Mouse (Mus musculus): ENCODE data around the gene Vmn1r1. TPM values are rescaled to one million over a fixed set of nuclear protein-coding genes. Genes with fewer than 3 reads are reported as not detected.
"Not testable (repeated sequence)": the region's sequence is repeated elsewhere in the genome, so short reads cannot be mapped to it uniquely, and the experiment has no call there.

Gene Vmn1r1
- polyA plus RNA-seq, 1 experiment from 2014 or later = not detected

- not testable (repeated sequence) for H3K4me3 ChIP-seq (ENCODE audit: low read length); H3K9me3 ChIP-seq (ENCODE audit: low read length); ATAC-seq (ENCODE audit: low FRiP score, low TSS enrichment); H3K36me3 ChIP-seq (ENCODE audit: insufficient read depth, low read length); H3K27ac ChIP-seq (ENCODE audit: low read length); H3K27me3 ChIP-seq (ENCODE audit: insufficient read depth, low read length); H3K4me1 ChIP-seq (ENCODE audit: insufficient read depth, low read length); H3K4me2 ChIP-seq (replicated peaks; ENCODE audit: low read depth, low read length); H3K9ac ChIP-seq (replicated peaks; ENCODE audit: low read length)
- 93% methylated on average over 6 of the region's 6 CpGs for WGBS
Observed at GRCm38 (mm10) chr1:182170206-182170605, 5.9 kb upstream of the Vmn1r1 start.

- Histone ChIP-seq H3K9ac (replicated peaks; ENCODE audit: low read length) (no peak overlapping the region), H3K36me3 (ENCODE audit: insufficient read depth, low read length) (no peaks in the 10 kb centered on the region), H3K27me3 (ENCODE audit: insufficient read depth, low read length) (no peaks in the 10 kb centered on the region), H3K4me2 (replicated peaks; ENCODE audit: low read depth, low read length) (no peak overlapping the region), H3K4me3 (ENCODE audit: low read length) (no peak overlapping the region), H3K4me1 (ENCODE audit: insufficient read depth, low read length) (0 out of 2 replicates have a peak, but pooled peaks cover 4% of the 10 kb centered on the region), H3K27ac (ENCODE audit: low read length) (no peak overlapping the region), H3K9me3 (ENCODE audit: low read length) (no peaks in the 10 kb centered on the region)
- ATAC-seq (ENCODE audit: low FRiP score, low TSS enrichment) = no peak
- 39% methylated on average over 5 of the region's 5 CpGs for WGBS
Observed at GRCm38 (mm10) chr1:182162951-182163350, 1.3 kb downstream of the Vmn1r1 start.

DNA sequence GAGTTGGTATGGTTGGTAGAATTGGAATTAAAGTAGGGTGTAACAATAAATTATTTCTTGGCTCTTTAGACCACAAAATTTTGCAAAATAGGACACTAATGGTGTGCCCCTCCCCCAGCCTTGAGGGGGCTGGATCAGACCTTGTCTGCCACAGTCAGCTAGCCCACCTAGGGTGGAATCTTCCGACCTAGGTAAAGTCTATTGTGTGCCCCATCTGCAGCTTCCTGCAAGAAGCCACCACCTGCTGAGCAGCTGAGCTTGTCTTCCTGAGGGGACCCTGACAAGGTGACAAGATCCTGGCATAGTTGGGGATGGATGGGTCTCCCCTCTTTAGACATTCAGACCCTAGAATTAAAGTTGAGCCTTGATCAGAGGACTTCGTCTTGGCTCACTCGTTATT, 4.7 kb downstream of the Vmn1r1 start:
- Histone ChIP-seq H3K9ac (replicated peaks; ENCODE audit: low read length) (no peak overlapping the region), H3K4me2 (replicated peaks; ENCODE audit: low read depth, low read length) (no peak overlapping the region), H3K4me3 (ENCODE audit: low read length) (no peak overlapping the region), H3K27me3 (ENCODE audit: insufficient read depth, low read length) (no peaks in the 10 kb centered on the region), H3K27ac (ENCODE audit: low read length) (no peak overlapping the region), H3K36me3 (ENCODE audit: insufficient read depth, low read length) (no peaks in the 10 kb centered on the region), H3K9me3 (ENCODE audit: low read length) (no peaks in the 10 kb centered on the region), H3K4me1 (ENCODE audit: insufficient read depth, low read length) (0 out of 2 replicates have a peak, but pooled peaks cover 4% of the 10 kb centered on the region)
- ATAC-seq (ENCODE audit: low FRiP score, low TSS enrichment) = no peak
- WGBS = 83% methylated on average over 3 of the region's 3 CpGs

DNA sequence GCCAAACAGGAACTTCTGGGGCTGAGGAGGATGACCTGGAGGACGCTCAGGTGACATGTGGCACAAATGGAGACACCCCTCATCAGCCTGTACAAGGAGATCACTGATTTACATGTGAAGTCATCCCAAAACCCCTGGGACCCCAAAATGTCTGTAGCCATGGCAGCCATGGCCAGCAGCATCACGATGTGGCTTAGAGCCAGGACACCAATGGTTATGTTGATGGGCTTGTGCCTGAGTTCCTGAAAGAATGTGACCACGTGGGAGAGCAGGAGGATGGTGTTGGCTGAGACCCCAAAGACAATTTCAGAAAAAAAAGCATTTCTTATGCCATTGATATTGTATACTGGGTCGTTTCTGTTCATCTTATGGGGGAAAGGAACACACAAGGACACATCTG, 6.6 kb downstream of the Vmn1r1 start:
- H3K9me3 ChIP-seq (ENCODE audit: low read length) = no peaks in the 10 kb centered on the region
- WGBS = 70% methylated on average over 4 of the region's 4 CpGs
- H3K4me3 ChIP-seq (ENCODE audit: low read length) = no peak overlapping the region
- no peak for ATAC-seq (ENCODE audit: low FRiP score, low TSS enrichment)
- H3K27me3 ChIP-seq (ENCODE audit: insufficient read depth, low read length) = no peaks in the 10 kb centered on the region
- no peak overlapping the region for H3K27ac ChIP-seq (ENCODE audit: low read length)
- no peak overlapping the region for H3K9ac ChIP-seq (replicated peaks; ENCODE audit: low read length)
- 0 out of 2 replicates have a peak, but pooled peaks cover 2% of the 10 kb centered on the region for H3K4me1 ChIP-seq (ENCODE audit: insufficient read depth, low read length)
- H3K4me2 ChIP-seq (replicated peaks; ENCODE audit: low read depth, low read length) = no peak overlapping the region
- no peaks in the 10 kb centered on the region for H3K36me3 ChIP-seq (ENCODE audit: insufficient read depth, low read length)

DNA sequence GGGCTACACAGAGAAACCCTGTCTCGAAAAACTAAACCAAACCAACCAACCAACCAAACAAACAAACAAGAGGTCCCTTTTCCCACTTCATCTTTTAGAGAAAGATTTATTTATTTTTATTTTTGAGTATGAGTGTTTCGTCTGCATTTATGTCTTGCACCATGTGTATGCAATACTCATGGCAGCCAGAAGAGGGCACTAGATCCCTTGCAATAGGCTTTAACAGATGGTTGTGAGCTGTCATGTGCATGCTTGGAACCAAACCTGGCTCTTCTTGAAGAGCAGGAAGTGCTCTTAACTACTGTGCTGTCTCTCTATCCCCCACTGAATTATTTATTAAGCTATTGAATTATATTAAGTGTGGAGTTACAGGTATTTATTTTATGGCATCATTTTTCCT, 14.3 kb downstream of the Vmn1r1 start:
- H3K4me3 ChIP-seq (ENCODE audit: low read length) = no peak overlapping the region
- ATAC-seq (ENCODE audit: low FRiP score, low TSS enrichment) = no peak
- 93% methylated on average over 2 of the region's 2 CpGs for WGBS
- no peaks in the 10 kb centered on the region for H3K27me3 ChIP-seq (ENCODE audit: insufficient read depth, low read length)
- no peaks in the 10 kb centered on the region for H3K4me1 ChIP-seq (ENCODE audit: insufficient read depth, low read length)
- H3K9me3 ChIP-seq (ENCODE audit: low read length) = peaks cover 4% of the 10 kb centered on the region; the same call in 1 of the 2 replicates
- 0 out of 2 replicates have a peak, but pooled peaks cover 3% of the 10 kb centered on the region for H3K36me3 ChIP-seq (ENCODE audit: insufficient read depth, low read length)
- H3K4me2 ChIP-seq (replicated peaks; ENCODE audit: low read depth, low read length) = no peak overlapping the region
- H3K27ac ChIP-seq (ENCODE audit: low read length) = no peak overlapping the region
- H3K9ac ChIP-seq (replicated peaks; ENCODE audit: low read length) = no peak overlapping the region

DNA sequence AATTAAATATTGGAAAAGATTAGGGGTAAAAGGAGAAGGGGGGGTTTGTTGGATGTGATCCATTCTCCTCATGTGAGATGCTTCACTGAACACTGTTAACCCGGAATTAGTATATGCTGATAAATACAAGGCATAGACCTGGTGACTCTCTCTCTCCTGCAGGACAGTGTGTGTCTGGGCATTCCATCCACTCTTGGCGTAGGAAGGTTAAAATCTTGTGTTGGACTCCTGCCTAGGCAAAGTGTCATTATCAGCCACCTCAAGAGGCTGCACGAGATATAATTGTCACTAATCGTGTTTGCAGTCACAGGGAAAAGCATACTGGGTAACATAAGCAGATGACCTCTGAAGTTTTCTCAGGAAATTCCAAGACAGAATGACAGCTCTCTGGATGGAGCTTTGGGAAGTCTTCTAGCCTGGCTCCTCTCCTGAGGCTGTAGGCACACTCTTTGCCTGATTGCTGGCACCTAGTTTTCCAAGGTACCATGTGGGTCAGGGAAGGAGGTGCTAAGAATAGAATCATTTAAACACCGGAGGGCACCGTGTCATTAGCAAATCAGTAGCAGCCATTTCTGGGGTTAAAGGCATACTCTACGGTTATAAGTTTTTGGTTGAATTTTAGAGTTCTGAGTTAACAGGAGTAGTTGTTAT, 15.3 kb downstream of the Vmn1r1 start:
- no peak overlapping the region for H3K4me3 ChIP-seq (ENCODE audit: low read length)
- no peaks in the 10 kb centered on the region for H3K4me1 ChIP-seq (ENCODE audit: insufficient read depth, low read length)
- 0 out of 2 replicates have a peak, but pooled peaks cover 3% of the 10 kb centered on the region for H3K36me3 ChIP-seq (ENCODE audit: insufficient read depth, low read length)
- WGBS = 70% methylated on average over 7 of the region's 7 CpGs
- H3K4me2 ChIP-seq (replicated peaks; ENCODE audit: low read depth, low read length) = no peak overlapping the region
- peaks cover 4% of the 10 kb centered on the region; the same call in 1 of the 2 replicates for H3K9me3 ChIP-seq (ENCODE audit: low read length)
- no peak overlapping the region for H3K9ac ChIP-seq (replicated peaks; ENCODE audit: low read length)
- ATAC-seq (ENCODE audit: low FRiP score, low TSS enrichment) = no peak
- H3K27ac ChIP-seq (ENCODE audit: low read length) = no peak overlapping the region
- H3K27me3 ChIP-seq (ENCODE audit: insufficient read depth, low read length) = no peaks in the 10 kb centered on the region

DNA sequence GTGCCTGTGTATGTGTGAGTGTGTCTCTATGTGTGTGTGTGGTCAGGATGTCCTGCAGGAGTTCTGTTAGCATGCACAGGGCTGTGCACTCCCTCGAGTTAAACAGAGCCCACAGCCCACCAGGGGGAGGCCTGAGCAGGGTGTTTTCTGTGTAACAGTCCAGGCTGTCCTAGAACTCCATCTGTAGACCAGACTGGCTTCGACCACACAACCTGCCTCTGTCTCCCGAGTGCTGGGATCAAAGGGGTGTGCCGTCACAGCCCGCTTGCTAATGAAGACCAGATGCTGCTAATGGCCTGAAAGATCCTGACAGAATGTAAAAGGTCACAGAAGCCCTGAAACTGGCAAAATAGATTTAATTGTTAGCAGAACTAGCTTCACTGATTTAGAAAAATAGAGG, 18.7 kb downstream of the Vmn1r1 start:
- no peak overlapping the region for H3K4me3 ChIP-seq (ENCODE audit: low read length)
- ATAC-seq (ENCODE audit: low FRiP score, low TSS enrichment) = no peak
- H3K27ac ChIP-seq (ENCODE audit: low read length) = no peak overlapping the region
- no peaks in the 10 kb centered on the region for H3K27me3 ChIP-seq (ENCODE audit: insufficient read depth, low read length)
- no peak overlapping the region for H3K9ac ChIP-seq (replicated peaks; ENCODE audit: low read length)
- no peaks in the 10 kb centered on the region for H3K4me1 ChIP-seq (ENCODE audit: insufficient read depth, low read length)
- peaks cover 4% of the 10 kb centered on the region; the same call in 1 of the 2 replicates for H3K9me3 ChIP-seq (ENCODE audit: low read length)
- no peak overlapping the region for H3K4me2 ChIP-seq (replicated peaks; ENCODE audit: low read depth, low read length)
- 39% methylated on average over 5 of the region's 5 CpGs for WGBS
- H3K36me3 ChIP-seq (ENCODE audit: insufficient read depth, low read length) = 0 out of 2 replicates have a peak, but pooled peaks cover 3% of the 10 kb centered on the region

DNA sequence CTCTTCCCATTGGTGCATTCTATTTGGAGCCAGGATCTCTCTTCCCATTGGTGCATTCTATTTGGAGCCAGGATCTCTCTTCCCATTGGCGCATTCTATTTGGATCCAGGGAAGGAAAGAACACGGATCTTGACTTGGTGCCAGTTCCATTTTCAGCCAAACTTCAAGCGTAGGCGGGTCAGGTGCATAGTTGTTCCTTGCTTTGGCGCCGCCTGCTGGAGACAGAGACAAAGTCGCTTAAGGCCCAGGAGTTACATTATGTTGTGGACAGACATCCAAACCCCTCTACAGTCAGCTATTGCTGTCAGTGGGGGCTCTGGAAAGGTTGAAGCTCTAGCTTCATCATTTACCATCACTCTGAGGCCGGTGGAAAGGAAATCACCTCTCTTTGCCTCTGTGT, 21.0 kb downstream of the Vmn1r1 start:
- no peak overlapping the region for H3K4me2 ChIP-seq (replicated peaks; ENCODE audit: low read depth, low read length)
- H3K9ac ChIP-seq (replicated peaks; ENCODE audit: low read length) = no peak overlapping the region
- 78% methylated on average over 8 of the region's 8 CpGs for WGBS
- no peak for ATAC-seq (ENCODE audit: low FRiP score, low TSS enrichment)
- no peak overlapping the region for H3K4me3 ChIP-seq (ENCODE audit: low read length)
- H3K9me3 ChIP-seq (ENCODE audit: low read length) = no peaks in the 10 kb centered on the region
- H3K27me3 ChIP-seq (ENCODE audit: insufficient read depth, low read length) = no peaks in the 10 kb centered on the region
- H3K36me3 ChIP-seq (ENCODE audit: insufficient read depth, low read length) = no peaks in the 10 kb centered on the region
- H3K4me1 ChIP-seq (ENCODE audit: insufficient read depth, low read length) = 0 out of 2 replicates have a peak, but pooled peaks cover 5% of the 10 kb centered on the region
- H3K27ac ChIP-seq (ENCODE audit: low read length) = no peak overlapping the region

DNA sequence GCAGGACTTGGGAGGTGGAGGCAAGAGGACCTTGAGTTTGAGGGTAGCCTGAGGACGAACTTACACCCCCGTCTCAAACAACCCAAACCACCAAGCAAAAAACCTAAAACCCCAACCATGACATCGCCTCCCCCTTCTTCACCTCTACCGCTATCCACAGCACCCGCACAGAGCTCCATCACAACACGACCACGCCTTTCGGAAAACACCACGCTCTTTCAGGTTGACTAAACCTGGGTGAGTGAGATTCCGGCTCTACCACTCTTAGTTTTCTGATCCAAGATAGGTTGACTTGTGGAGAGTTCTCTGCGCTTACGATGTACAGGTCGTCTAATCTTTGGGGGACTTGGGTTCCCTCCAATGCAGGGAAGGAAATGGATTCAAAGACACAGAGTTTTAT, 21.6 kb downstream of the Vmn1r1 start:
- ATAC-seq (ENCODE audit: low FRiP score, low TSS enrichment) = no peak
- WGBS = 92% methylated on average over 13 of the region's 13 CpGs
- Histone ChIP-seq H3K9ac (replicated peaks; ENCODE audit: low read length) (no peak overlapping the region), H3K4me1 (ENCODE audit: insufficient read depth, low read length) (peaks cover 6% of the 10 kb centered on the region; the same call in 1 of the 2 replicates), H3K9me3 (ENCODE audit: low read length) (no peaks in the 10 kb centered on the region), H3K36me3 (ENCODE audit: insufficient read depth, low read length) (no peaks in the 10 kb centered on the region), H3K4me3 (ENCODE audit: low read length) (no peak overlapping the region), H3K4me2 (replicated peaks; ENCODE audit: low read depth, low read length) (no peak overlapping the region), H3K27me3 (ENCODE audit: insufficient read depth, low read length) (no peaks in the 10 kb centered on the region), H3K27ac (ENCODE audit: low read length) (no peak overlapping the region)

DNA sequence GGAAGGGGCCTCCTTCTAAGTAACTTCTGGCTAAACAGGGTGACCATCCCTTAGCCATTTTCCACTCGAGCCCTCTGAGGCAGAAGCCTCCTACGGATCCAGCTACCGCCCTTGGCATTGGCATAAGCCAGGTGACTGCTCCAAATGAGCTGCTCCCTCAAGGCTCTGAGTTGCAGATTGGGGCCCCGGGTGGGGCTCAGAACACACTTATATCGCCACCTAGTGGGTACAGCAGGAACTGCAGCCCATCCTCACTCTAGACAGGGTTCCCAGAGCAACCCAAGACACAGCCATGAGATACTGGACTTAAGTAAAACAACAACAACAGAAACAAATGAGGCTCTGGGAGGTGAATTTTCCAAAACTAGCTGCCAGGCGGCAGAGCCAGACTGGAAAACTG, 23.9 kb downstream of the Vmn1r1 start:
- no peak overlapping the region for H3K27ac ChIP-seq (ENCODE audit: low read length)
- WGBS = 4% methylated on average over 6 of the region's 6 CpGs
- no peaks in the 10 kb centered on the region for H3K36me3 ChIP-seq (ENCODE audit: insufficient read depth, low read length)
- no peaks in the 10 kb centered on the region for H3K27me3 ChIP-seq (ENCODE audit: insufficient read depth, low read length)
- no peak overlapping the region for H3K4me3 ChIP-seq (ENCODE audit: low read length)
- peak overlapping the region; percentile 34 for H3K4me2 ChIP-seq (replicated peaks; ENCODE audit: low read depth, low read length)
- H3K4me1 ChIP-seq (ENCODE audit: insufficient read depth, low read length) = peaks cover 10% of the 10 kb centered on the region; the same call in 1 of the 2 replicates
- H3K9ac ChIP-seq (replicated peaks; ENCODE audit: low read length) = peak overlapping the region; percentile 12; the same call in 1 of the 2 replicates
- peak; percentile 72; the same call in 1 of the 2 replicates for ATAC-seq (ENCODE audit: low FRiP score, low TSS enrichment)
- H3K9me3 ChIP-seq (ENCODE audit: low read length) = no peaks in the 10 kb centered on the region
